Mouse (Mus musculus) midbrain, embryonic 11.5 days (tissue): ENCODE data around the gene Ggt6. TPM values are rescaled to one million over a fixed set of nuclear protein-coding genes. Genes with fewer than 3 reads are reported as not detected.
"Not testable (repeated sequence)": the region's sequence is repeated elsewhere in the genome, so short reads cannot be mapped to it uniquely, and the experiment has no call there.

Experiments
- ATAC-seq: fragments of 200-750 bp; cut with Nextera tagmentation; 2 replicates; pipeline ENCODE4 v1.8.0; 2017; ENCODE audit warnings: moderate TSS enrichment, moderate library complexity; ENCODE audit not compliant: low FRiP score
- DNase-seq: peaks from one replicate; pipeline ENCODE4 v3.0.0; 2015; ENCODE audit warnings: low spot score; ENCODE audit errors: missing footprints
- H3K27ac ChIP-seq: fragments of 300-500 bp; sonication (generic); 2 replicates; pipeline ENCODE4 v1.5.1; 2014; ENCODE audit warnings: low read depth, low read length
- H3K27me3 ChIP-seq: fragments of 300-500 bp; sonication (generic); 2 replicates; pipeline ENCODE4 v1.6.1; 2014; ENCODE audit warnings: mild to moderate bottlenecking, low read length, moderate library complexity, mixed read lengths; ENCODE audit not compliant: control insufficient read depth, insufficient read depth
- H3K36me3 ChIP-seq: fragments of 300-500 bp; sonication (generic); 2 replicates; pipeline ENCODE4 v1.6.1; 2014; ENCODE audit warnings: mild to moderate bottlenecking, low read length, moderate library complexity, mixed read lengths; ENCODE audit not compliant: control insufficient read depth, insufficient read depth
- H3K4me1 ChIP-seq: fragments of 300-500 bp; sonication (generic); 2 replicates; pipeline ENCODE4 v1.6.1; 2014; ENCODE audit warnings: low read length; ENCODE audit not compliant: control insufficient read depth, insufficient read depth
- H3K4me2 ChIP-seq: fragments of 300-500 bp; sonication (generic); 2 replicates; pipeline ENCODE4 v1.6.1; 2014; ENCODE audit warnings: mild to moderate bottlenecking, moderate library complexity
- H3K4me3 ChIP-seq: fragments of 300-500 bp; sonication (generic); 2 replicates; pipeline ENCODE4 v1.5.1; 2014; ENCODE audit warnings: low read depth, low read length
- H3K9ac ChIP-seq: fragments of 300-500 bp; sonication (generic); 2 replicates; pipeline ENCODE4 v1.6.1; 2014; ENCODE audit warnings: low read length
- H3K9me3 ChIP-seq: fragments of 300-500 bp; sonication (generic); 2 replicates; pipeline ENCODE4 v1.6.1; 2016; ENCODE audit warnings: low read length; ENCODE audit not compliant: control insufficient read depth
- WGBS: fragments of 180-500 bp; shearing (Covaris S2); extraction: QIAGEN DNeasy Blood & Tissue Kit; methylation state at CpG from one replicate; pipeline ENCODE4 v1.1.7; 2014; 5-methylcytosine and 5-hydroxymethylcytosine counted together
- polyA plus RNA-seq: library from polyadenylated mRNA; unstranded; fragments of >200 nt; fragmentation: Nextera tagmentation; extraction: Ambion mirVana; gene quantifications from 2 replicates; pipeline ENCODE4 v1.2.1, GENCODE M21; 2014

Ggt6 gene
- polyA plus RNA-seq, 1 experiment from 2014 or later: not detected

- no peak overlapping the region for H3K4me3 ChIP-seq
- no peak overlapping the region for H3K9ac ChIP-seq
- H3K4me2 ChIP-seq: no peak overlapping the region
- DNase-seq (peak; percentile 94), ATAC-seq (no peak)
- no peak overlapping the region for H3K27ac ChIP-seq
- H3K36me3 ChIP-seq: no peaks in the 10 kb centered on the region
- H3K9me3 ChIP-seq: no peaks in the 10 kb centered on the region
- WGBS: 8% methylated on average over 5 of the region's 5 CpGs
- no peaks in the 10 kb centered on the region for H3K27me3 ChIP-seq
- no peaks in the 10 kb centered on the region for H3K4me1 ChIP-seq
Observed at GRCm38 (mm10) chr11:72428694-72429093, 6.6 kb upstream of the Ggt6 start.

- H3K4me3 ChIP-seq: no peak overlapping the region
- H3K36me3 ChIP-seq: no peaks in the 10 kb centered on the region
- no peaks in the 10 kb centered on the region for H3K27me3 ChIP-seq
- ATAC-seq: peak; percentile 55; the same call in 1 of the 2 replicates
- no peaks in the 10 kb centered on the region for H3K4me1 ChIP-seq
- 43% methylated on average over 7 of the region's 7 CpGs for WGBS
- no peaks in the 10 kb centered on the region for H3K9me3 ChIP-seq
- no peak overlapping the region for H3K27ac ChIP-seq
- DNase-seq: peak; percentile 96
- H3K9ac ChIP-seq: no peak overlapping the region
- no peak overlapping the region for H3K4me2 ChIP-seq
Observed at GRCm38 (mm10) chr11:72429288-72429690, 6.0 kb upstream of the Ggt6 start.

GRCm38 (mm10) chr11:72430311-72431068 lies 4.8 kb upstream of the Ggt6 start:
- not testable (repeated sequence) for H3K27ac ChIP-seq

GRCm38 (mm10) chr11:72435694-72436045 lies 344 bp downstream of the Ggt6 start:
- no peak for DNase-seq
- ATAC-seq: no peak
- no peak overlapping the region for H3K4me2 ChIP-seq

More at GRCm38 (mm10) chr11:72430311-72431068, 4.8 kb upstream of the Ggt6 start:
- H3K4me1 ChIP-seq, H3K4me3 ChIP-seq, ATAC-seq, H3K9ac ChIP-seq, H3K27me3 ChIP-seq, H3K9me3 ChIP-seq, H3K36me3 ChIP-seq, H3K4me2 ChIP-seq: not testable (repeated sequence)
- peak; percentile 80 for DNase-seq
- WGBS: 62% methylated on average over 9 of the region's 9 CpGs

GRCm38 (mm10) chr11:72436271-72436670 lies 945 bp downstream of the Ggt6 start:
- H3K4me1 ChIP-seq: no peaks in the 10 kb centered on the region
- DNase-seq: no peak
- 72% methylated on average over 5 of the region's 5 CpGs for WGBS

More at GRCm38 (mm10) chr11:72435694-72436045, 344 bp downstream of the Ggt6 start:
- H3K27me3 ChIP-seq: no peaks in the 10 kb centered on the region
- H3K4me3 ChIP-seq: no peak overlapping the region
- WGBS: 51% methylated on average over 2 of the region's 2 CpGs
- H3K4me1 ChIP-seq: no peaks in the 10 kb centered on the region
- H3K27ac ChIP-seq: no peak overlapping the region
- H3K9me3 ChIP-seq: no peaks in the 10 kb centered on the region
- H3K36me3 ChIP-seq: no peaks in the 10 kb centered on the region
- H3K9ac ChIP-seq: no peak overlapping the region

GRCm38 (mm10) chr11:72436756-72437650 lies 1.7 kb downstream of the Ggt6 start:
- H3K4me1 ChIP-seq: peaks cover 3% of the 10 kb centered on the region
- 85% methylated on average over 16 of the region's 16 CpGs for WGBS
- H3K36me3 ChIP-seq: no peaks in the 10 kb centered on the region
- DNase-seq: no peak
- ATAC-seq: no peak
- no peak overlapping the region for H3K4me3 ChIP-seq
- H3K27ac ChIP-seq: no peak overlapping the region
- no peaks in the 10 kb centered on the region for H3K27me3 ChIP-seq
- H3K9me3 ChIP-seq: no peaks in the 10 kb centered on the region
- no peak overlapping the region for H3K9ac ChIP-seq
- H3K4me2 ChIP-seq: no peak overlapping the region

More at GRCm38 (mm10) chr11:72436271-72436670, 945 bp downstream of the Ggt6 start:
- Histone ChIP-seq H3K27me3 (no peaks in the 10 kb centered on the region), H3K4me2 (no peak overlapping the region), H3K9ac (no peak overlapping the region), H3K9me3 (no peaks in the 10 kb centered on the region), H3K36me3 (no peaks in the 10 kb centered on the region), H3K27ac (no peak overlapping the region), H3K4me3 (no peak overlapping the region)
- ATAC-seq: no peak

GRCm38 (mm10) chr11:72438411-72438810 lies 3.1 kb downstream of the Ggt6 start:
- Histone ChIP-seq H3K36me3 (peaks cover 1% of the 10 kb centered on the region; the same call in 1 of the 2 replicates), H3K27ac (no peak overlapping the region), H3K9me3 (no peaks in the 10 kb centered on the region), H3K4me2 (no peak overlapping the region), H3K27me3 (no peaks in the 10 kb centered on the region), H3K4me3 (no peak overlapping the region), H3K4me1 (peaks cover 8% of the 10 kb centered on the region), H3K9ac (no peak overlapping the region)
- DNase-seq (no peak), ATAC-seq (no peak)
- 74% methylated on average over 4 of the region's 4 CpGs for WGBS

- H3K27ac ChIP-seq: peak overlapping the region; percentile 56
- H3K4me3 ChIP-seq: peak overlapping the region; percentile 88
- H3K36me3 ChIP-seq: peaks cover 18% of the 10 kb centered on the region
- peak; percentile 17; the same call in 1 of the 2 replicates for ATAC-seq
- H3K9ac ChIP-seq: peak overlapping the region; percentile 62
- not testable (repeated sequence) for H3K4me1 ChIP-seq, DNase-seq, H3K27me3 ChIP-seq, H3K9me3 ChIP-seq
- H3K4me2 ChIP-seq: peak overlapping the region; percentile 91
- WGBS: 46% methylated on average over 6 of the region's 6 CpGs
Observed at GRCm38 (mm10) chr11:72440597-72440964, 5.3 kb downstream of the Ggt6 start.
